Mouse (Mus musculus) lung, postnatal 25 days (tissue): Measurements from ENCODE around the gene Mcm8.

Source experiments
- DNase-seq: peaks from one replicate; pipeline ENCODE4 v3.0.0; 2022; ENCODE audit warnings: low spot score

Mcm8 gene

DNA sequence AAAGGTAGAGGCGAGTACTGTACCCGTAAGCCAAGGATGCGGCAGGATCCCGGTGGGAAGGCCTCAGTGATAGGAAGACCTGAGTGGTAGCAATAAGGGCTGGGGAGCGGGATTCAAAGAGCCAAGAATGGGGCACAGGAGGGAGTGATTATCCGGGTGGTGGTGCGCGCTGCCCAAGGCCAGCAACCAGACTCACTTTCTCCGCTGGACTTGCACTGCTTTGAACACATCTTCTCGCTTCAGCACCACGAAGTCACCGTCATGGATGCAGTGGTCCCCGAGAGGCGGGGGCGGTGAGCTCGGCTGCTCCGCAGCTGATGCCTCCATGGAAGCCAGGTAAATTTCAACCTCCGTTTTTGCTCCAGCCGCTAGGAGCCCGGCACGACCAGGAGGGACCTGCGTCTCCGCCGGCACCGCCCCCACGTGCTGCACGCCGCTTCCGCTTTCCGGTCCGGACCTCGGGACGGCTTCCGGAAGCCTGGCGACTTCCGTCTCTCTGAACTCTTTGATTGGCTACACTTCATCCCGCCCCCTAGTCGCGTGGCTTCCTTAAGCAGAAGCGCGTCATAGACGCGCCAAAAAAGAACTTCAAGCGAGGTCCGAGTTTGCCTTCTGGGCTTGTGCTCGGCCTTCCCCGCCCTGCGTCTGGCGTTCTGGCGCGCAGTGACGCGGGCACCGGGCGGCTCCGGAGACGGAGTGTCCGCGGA lies at the start of gene Mcm8, which contains the start of gene Trmt6:
Mcm8 (plus strand) TSS at position 534 of the 707 bp plus-strand sequence.
Trmt6 (minus strand) TSS at position 448 of the 707 bp plus-strand sequence.
- peak; percentile 94 for DNase-seq

DNA sequence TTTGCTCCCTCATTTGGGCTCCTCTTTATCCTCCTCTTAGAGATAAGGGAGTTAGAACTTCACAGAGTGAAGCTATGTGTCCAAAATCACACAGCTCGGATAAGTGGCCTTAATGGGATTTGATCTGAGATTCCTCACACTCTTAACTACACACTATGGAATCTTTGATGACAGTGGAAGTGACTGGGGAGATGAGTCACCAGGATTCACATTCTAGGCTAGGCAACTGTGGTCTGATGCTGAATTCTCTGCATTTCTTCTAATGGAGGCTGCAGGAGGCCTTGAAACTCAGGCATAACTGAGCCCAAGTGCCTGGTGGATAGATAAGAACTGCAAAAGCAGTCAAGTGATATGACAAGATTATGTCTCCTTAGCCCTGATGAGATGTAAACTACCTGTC lies 45.1 kb upstream of the Mcm8 start:
- DNase-seq: no peak

DNA sequence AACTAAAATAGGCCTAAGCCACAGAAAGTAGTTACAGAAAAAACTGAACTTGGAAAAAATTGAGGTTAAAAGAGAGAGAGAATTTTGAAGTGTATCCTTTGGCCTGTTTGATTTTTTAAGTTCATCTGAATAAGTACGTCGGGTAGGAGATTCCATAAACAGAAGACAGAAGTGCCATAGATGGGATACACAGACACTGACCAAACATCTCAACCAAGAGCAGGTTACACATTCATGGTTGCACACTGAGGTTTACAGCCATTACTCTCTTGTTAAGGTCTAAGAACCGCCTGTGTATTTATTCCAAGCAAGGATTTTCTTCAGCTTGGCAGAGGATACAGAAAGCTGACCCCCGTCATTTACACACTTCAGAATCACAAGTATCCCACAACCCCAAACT lies 35.0 kb upstream of the Mcm8 start, which contains the start of gene Chgb:
Chgb (plus strand) TSS at position 301 of the 400 bp plus-strand sequence.
- DNase-seq: no peak

DNA sequence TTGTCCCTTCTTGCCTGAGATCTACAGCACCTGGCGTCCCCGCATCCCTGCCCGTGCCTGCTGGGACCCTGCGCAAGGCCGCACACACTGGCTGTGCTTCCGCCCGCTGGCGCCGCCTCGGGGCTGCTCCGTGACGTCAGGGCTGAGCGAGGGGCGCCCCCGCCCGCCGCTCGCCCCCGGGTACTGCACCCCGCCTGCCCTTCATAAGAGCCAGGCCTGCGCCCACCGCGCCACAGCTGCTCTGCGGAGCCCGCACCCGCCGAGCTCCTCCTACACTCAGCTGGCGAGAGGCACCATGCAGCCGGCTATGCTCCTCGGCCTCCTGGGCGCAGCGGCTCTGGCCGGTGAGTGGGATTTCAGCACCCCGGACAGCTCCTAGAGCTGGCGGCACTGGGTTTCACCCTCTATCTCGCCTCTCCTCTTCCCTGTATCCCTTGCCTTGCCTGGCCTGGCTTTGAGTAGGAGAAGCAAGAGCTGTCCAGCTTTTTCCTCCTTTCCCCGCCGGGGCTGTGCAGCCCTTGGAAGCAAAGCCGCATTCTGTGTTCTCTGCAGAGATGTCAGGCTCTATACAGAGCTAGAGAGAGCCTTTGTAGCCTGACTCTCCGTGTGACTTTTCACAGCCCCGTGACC lies 34.4 kb upstream of the Mcm8 start:
- DNase-seq: peak; percentile 63

DNA sequence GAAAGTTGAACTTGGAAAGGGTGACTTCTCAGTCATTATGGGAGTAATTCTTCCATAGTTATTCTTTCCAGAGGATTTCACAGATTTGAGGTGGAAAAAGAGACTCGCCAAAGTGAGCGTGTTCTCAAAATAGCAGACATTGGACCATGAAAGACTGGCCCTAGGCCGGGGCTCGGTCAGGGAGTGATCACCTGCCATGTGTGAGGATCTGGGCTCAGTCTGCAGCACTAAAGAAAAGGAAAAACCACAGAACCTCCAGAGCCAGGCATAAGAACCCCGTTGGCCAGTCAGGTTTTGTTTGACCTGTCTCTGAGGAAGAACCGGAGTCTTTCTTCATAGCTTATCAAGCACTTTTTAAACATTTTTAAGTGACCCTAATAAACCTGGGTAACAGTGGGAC lies 31.9 kb upstream of the Mcm8 start:
- DNase-seq: no peak

DNA sequence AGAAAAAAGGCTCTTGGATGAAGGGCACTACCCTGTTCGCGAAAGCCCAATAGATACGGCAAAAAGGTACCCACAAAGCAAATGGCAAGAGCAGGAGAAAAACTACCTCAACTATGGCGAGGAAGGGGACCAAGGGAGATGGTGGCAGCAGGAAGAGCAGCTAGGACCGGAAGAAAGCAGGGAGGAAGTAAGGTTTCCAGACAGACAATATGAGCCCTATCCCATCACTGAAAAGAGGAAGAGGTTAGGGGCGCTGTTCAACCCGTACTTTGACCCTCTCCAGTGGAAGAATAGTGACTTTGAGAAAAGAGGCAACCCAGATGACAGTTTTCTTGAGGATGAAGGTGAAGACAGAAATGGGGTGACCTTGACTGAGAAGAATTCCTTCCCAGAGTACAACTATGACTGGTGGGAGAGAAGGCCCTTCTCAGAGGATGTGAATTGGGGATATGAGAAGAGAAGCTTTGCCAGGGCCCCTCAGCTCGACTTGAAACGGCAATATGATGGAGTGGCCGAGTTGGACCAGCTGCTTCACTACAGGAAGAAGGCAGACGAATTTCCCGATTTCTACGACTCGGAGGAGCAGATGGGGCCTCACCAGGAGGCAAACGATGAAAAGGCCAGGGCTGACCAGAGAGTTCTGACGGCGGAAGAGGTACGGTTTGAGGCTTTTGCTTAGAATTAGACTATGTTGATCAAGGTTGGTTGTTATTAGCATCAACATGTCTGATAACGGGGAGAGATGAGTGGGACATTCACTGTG lies 22.3 kb upstream of the Mcm8 start:
- DNase-seq: no peak

DNA sequence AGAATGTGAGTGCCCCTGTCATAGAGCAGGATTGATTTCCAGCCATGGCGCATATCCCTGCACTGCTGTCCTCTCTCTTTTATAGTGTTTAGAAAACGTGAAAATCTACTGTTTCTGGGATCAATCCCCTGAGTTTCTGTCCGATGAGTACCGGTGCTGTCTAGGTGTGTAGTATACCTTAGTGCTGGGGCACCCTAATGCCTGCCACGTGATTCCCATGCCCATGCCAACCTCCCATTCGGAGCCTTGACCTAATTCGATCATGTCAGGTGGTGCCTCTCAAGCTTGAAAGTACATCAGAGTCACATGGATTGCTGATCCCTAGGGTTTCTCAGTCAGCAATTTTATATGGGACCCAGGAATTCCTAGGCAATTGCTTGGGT lies 21.7 kb upstream of the Mcm8 start:
- no peak for DNase-seq

DNA sequence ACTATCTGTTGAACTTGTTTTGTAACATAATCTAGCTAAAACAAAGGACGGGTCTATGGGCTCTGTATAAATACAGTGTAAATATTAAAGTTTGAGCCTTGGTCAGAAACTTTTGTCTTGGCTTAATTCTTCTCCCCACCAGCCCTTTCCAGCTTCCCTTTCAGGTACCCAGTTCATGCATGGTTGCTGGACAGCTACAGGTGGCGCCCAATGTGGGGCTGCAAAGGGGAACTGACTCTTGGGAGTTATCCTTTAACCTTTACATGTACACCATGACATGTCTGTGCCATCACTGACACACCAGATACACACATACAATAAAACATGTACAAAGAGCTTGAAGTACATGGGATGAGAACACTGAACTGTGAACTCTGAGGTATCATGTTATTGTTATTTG lies 13.0 kb upstream of the Mcm8 start:
- DNase-seq: no peak

DNA sequence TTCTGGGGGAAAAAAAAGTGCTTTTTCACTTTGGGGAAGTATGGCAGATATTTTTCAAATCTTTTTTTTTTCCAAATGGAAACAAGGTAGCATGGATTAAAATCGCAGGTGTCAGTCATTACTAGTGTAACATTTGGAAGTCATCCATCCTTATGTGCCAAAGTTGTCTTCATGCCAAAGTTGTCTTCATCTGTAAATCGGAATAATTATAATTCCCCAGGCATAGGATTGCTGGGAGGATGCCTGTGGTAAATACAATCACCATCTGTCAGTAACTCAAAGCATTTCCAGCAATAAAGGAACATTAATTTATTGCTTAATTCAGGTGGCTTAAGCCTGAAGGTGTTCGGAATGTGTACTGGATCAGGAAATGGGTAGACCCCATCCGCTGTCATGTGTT lies 25.1 kb downstream of the Mcm8 start:
- no peak for DNase-seq

DNA sequence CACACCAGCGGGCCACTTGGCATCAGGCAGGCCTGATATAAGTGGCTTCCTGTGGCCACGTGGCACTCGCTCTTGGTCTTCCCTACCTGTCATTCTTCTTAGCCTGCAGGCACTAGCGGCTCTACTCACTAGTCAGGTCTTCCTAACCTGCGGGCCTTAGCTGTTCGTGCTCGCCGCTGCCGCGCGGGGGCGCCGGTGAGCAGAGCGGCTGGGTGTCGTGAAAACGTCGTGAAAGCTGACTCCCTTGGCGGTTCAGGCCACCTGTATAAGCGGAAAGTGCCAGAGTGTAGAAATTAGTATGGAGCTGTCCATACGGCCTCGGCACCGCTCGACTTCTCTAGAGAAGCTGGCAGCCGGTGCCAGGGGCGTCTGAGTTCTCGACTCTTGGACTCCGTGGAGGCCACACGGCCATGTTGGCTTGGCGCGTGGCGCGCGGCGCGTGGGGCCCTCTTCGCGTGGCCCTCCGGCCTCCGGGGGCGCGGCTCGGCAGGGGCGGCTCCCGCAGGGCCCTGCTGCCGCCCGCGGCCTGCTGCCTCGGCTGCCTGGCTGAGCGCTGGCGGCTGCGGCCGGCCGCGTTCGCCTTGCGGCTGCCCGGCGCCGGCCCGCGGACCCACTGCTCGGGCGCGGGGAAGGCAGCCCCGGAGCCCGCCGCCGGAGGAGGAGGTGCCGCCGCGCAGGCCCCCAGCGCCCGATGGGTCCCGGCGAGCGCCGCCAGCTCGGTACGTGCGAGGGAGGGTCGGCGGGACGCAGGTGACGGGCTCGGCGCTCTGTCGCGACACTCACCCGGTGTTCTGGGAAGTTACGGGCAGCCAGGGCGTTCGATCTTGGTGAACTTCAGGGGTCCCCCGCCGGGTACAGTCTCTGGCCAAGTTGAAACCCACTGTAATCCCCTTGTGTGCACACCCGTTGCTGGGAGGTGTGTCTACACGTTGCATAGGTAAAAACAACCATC lies 30.7 kb downstream of the Mcm8 start, which contains the start of gene Crls1:
Crls1 (plus strand) TSS at position 260 of the 952 bp plus-strand sequence.
- peak; percentile 95 for DNase-seq

DNA sequence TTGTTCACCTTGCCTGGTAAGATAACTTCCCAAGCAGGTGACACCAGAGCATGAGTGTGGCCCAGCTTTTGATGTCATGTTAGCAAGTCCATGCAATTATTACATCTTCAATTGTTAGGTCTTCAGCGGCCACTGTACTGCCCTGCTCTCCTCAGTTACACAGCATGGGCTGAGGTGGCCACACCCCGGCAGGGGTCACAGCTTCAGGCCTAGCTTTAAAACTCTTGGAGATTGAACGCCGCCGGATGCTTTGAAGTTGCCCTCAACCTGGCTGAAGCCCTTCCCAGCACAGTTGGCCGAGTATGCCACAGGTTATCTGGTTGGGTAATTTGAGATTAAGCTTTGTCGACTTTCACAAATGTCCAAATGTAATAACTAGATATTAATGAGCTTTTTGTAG lies 31.6 kb downstream of the Mcm8 start:
- DNase-seq: no peak

DNA sequence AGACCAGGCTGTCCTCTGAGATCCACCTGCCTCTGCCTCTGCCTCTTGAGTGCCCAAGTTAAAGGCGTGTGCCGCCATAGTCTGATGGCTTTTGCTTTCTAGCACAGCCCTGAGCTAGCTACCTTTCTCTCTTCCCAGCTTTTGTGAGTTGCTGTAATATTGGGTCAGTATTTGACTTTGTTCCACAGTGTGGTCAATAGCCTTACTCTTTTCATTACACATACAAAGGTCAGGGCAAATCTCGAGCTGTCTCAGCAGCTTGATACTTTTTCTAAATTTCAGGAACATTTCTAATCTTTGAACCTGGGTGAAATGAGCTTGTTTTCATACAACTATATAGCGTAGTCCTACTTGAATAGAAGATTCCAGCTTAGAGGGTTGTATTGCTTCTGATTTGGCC lies 32.4 kb downstream of the Mcm8 start:
- DNase-seq: no peak

DNA sequence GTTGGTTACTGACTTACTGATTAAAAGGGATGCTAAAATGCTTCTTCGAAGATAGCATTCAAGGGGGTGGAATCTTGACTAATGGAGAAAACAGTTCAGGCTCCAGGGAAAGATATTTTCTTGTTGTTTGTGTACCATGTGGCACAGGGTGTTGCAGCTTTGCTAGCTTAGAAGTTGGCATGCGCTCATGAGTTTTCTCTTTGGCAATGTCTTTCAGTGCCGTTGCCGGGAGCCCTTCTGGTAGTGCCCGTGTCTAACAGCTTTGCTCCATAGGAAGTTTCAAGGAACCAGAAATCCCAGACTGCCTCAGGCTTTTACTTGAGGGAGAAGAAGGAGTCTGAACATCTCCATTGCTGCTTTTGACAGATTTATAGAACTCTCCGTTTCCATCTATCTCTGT lies 33.2 kb downstream of the Mcm8 start:
- no peak for DNase-seq

DNA sequence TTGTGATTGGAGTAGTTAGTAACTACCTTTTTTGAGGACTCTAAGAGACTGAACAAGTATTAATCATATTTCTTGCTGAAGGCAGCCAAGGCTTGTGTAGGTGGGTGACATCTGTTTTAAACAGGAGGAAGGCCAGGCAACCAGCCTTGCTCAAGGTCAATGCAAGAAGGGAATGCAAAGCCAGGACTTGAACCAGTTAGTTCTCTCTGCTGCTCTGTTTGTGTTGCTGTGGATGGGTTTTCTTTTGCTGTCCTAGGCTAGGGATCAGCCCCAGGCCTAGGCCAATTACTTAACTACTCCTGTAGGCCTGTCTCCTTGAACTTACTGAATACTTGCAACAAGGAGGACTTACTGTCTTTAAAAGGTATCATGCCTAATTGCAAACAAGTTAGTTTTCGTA lies 37.1 kb downstream of the Mcm8 start:
- DNase-seq: no peak

DNA sequence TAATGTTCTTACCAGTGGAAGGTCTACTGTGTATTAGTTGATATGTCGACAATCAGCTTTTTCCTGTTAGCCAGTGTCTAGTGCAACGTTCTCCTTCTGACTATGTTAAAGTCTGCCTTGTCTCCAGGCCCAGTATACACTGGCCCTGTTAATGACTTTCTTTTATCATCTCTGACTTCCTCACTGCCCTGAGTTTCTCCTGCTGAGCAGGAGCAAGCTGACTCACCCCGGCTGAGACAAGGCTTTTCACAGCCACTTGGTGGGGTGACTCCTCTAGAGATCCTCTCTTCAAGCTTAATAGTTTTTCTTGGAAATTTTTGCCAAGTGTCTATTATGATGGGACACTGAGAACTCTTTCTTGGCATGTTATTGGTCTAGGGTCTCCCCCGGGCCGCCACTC lies 40.4 kb downstream of the Mcm8 start:
- no peak for DNase-seq

DNA sequence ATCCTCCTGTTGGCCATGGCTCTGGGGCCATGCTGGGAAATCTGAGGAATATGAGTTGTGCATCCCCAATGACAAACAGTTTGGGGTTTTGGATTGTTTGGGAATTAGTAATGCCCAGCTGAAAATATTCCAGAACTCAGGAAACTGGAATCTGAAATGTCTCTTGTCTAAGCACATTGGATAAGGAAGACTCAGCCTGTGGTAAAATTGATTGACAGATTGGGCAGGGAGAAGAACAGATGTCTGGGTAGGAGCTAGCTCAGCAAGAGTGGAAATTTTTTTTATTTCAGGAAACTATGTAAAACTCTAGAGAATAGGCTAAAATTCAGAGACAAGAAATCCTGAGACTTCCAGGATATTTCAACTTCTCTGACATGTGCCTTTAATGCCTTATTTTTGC lies 44.5 kb downstream of the Mcm8 start:
- no peak for DNase-seq

DNA sequence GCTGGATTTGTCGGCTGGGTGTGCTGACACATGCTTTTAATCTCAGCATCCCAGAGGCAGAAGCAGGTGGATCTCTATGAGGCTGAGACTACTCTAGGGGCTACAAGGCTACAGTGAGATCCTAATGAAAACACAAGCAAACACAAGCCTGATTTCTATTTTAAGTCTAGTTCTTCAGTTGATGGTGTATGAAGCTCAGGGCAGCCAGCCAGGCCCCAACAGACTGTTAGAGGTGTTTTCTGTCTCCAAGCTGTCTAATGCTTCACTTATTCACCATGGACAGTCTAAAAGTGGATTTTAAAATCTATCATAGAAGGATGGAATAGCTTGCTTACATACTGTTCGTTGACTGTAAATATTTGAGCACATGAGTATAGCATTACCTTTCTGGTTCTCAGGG lies 45.5 kb downstream of the Mcm8 start:
- DNase-seq: no peak

DNA sequence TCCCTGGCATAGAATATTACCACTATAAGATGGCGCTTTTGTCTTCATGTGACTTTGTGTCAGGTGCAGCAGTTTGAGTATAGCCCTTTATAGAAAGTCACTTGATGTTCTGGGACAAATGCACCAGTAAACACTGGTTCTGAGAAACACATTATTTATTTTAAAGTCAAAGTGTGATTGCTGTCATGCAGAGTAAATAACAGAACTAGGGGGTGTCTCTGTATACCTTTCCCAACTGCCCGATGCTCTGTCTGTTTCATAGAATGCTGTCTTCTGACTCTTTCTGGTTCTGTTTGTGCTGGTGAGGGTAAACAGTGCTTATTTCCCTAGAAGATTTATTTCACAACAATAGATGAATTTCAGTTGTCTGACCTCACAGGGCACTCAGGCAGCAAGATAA lies 47.4 kb downstream of the Mcm8 start:
- no peak for DNase-seq

DNA sequence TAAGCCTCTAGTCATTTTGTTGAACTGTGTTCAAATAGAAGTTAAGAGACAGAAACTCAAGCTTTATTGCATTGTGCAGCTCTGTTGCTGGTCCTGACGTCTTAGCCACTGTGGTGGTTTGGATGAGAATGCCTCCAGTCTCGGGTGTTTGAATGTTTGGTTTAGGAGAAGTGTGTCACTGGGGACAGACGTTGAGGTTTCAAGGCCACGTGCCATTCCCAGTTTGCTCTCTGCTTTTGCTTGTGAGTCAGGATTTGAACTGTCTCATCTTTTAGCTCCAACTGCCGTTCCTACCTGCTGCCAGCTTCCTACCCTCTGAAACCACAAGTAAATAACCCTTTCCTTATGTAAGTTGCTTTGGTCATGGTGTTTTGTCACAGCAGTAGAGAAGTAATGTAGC lies 51.6 kb downstream of the Mcm8 start:
- DNase-seq: no peak

DNA sequence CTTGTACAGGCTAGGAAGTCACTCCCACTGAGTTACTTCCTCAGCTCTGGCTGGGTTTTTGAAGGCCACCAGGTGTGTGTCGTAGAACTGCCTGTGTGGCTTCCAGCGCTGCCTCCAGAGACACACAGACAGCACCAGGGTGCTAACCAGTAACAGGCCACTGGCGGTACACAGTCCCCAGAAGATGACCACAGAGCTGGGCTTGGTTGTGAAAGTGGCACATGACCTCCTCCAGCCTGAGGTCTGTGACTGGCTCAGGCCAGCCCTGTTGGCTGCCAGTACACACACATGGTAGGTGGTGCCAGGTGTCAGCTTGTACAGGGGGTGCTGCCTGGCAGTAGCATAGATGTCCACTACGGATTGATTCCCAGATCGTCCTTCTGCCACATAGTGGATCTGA lies 53.7 kb downstream of the Mcm8 start:
- DNase-seq: no peak

DNA sequence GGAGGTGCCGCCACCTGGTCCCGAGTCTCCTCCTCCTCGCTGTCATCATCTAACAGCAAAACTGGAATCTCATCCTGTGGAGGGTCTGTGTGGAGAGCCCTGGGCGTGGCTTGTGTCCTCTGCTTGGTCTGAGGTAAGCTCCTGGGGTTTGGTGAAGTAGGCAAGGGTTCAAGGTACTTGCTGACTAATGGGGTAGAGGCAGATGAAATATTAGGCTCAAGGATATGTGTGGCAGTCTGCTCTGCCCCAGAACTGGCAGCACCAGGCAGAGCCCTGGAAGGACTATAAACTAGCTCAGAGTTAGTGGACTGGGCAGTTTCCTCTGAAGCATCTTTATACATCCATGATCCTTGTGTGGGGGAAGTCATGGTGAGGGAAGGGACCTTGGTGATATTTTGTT lies 54.3 kb downstream of the Mcm8 start:
- DNase-seq: no peak

DNA sequence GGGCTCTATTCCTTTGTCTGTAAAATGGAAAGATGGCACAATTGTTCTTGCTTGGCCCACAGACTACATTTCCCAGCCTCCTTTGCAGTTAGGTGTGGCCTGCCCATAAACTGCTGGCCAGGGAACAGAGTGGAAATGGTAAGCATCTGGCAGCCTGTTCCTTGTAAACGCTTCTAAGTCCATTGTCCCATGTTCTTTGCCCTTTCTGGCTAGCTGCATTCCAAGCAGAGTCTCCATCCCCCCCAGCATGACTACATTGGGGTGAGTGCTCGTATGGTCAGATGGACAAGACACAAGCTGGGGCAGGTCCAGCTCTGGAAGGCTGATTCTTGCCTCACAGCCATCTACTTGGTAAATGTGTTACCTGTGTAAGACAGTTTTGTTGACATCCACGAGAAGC lies 55.7 kb downstream of the Mcm8 start:
- DNase-seq: no peak
